11 mouse cellular contexts compared by ENCODE assay signal in genomic region chr3:73731677-73732076, GRCm38 (mm10). TPM values are rescaled to one million over a fixed set of nuclear protein-coding genes. Genes with fewer than 3 reads are reported as not detected.
DNase-seq lines count a peak whose midpoint lies in the region; ATAC-seq and TF ChIP-seq lines count a peak whose summit lies in the region.
"Had no signal": no experiment of that assay in that cellular context is flagged by ENCODE, and none has a peak within 500 bp of the region (broad histone marks: within the 10 kb centered on the region; RNA-seq: fewer than 3 reads in every experiment).

No protein-coding gene starts in this region.

- H3K36me3 ChIP-seq in forebrain, embryonic 11.5 days (ENCODE audit: control insufficient read depth, insufficient read depth, low read length), result no peaks in the 10 kb centered on the region
- no peaks in the 10 kb centered on the region for H3K36me3 ChIP-seq in forebrain, embryonic 12.5 days (replicated peaks)
- no peaks in the 10 kb centered on the region for H3K36me3 ChIP-seq in G1E (replicated peaks)

- H3K27me3 ChIP-seq in forebrain, embryonic 11.5 days (ENCODE audit: control insufficient read depth, insufficient read depth, low read length), result no peaks in the 10 kb centered on the region
- H3K27me3 ChIP-seq in forebrain, embryonic 12.5 days, result no peaks in the 10 kb centered on the region
- no peaks in the 10 kb centered on the region for H3K27me3 ChIP-seq in G1E (ENCODE audit: insufficient read depth, low read length)
- H3K27me3 ChIP-seq: CH12.LX had no signal

- H3K9ac ChIP-seq in forebrain, embryonic 11.5 days (ENCODE audit: low read length), result no peak overlapping the region
- no peak overlapping the region for H3K9ac ChIP-seq in forebrain, embryonic 12.5 days

- no peak overlapping the region for H3K4me2 ChIP-seq in forebrain, embryonic 11.5 days (ENCODE audit: low read depth, low read length, severe bottlenecking)
- no peak overlapping the region for H3K4me2 ChIP-seq in forebrain, embryonic 12.5 days

- intact Hi-C loops in left cerebral cortex, postnatal 25 days (cut with DNase I), result no loop called here
- intact Hi-C loops in left cerebral cortex, postnatal 36 days (cut with DNase I), result loop anchor here (5.0 kb wide), 1 partner anchor 1406 kb away; no protein-coding TSS in a partner anchor

- H3K4me1 ChIP-seq in forebrain, embryonic 11.5 days (replicated peaks; ENCODE audit: control insufficient read depth, insufficient read depth, low read length), result no peaks in the 10 kb centered on the region
- no peaks in the 10 kb centered on the region for H3K4me1 ChIP-seq in forebrain, embryonic 12.5 days
- no peaks in the 10 kb centered on the region for H3K4me1 ChIP-seq in G1E (ENCODE audit: insufficient read depth, low read depth, low read length)

- WGBS in forebrain, embryonic 11.5 days, result 59% methylated on average over 2 of the region's 2 CpGs
- WGBS in forebrain, embryonic 12.5 days, result 46% methylated on average over 2 of the region's 2 CpGs

- H3K4me3 ChIP-seq in forebrain, embryonic 11.5 days (ENCODE audit: low read depth, low read length), result no peak overlapping the region
- H3K4me3 ChIP-seq in forebrain, embryonic 12.5 days (replicated peaks), result no peak overlapping the region
- no peak overlapping the region for H3K4me3 ChIP-seq in G1E (ENCODE audit: low read depth, low read length)

- no peak for TF ChIP-seq CTCF in G1E (IDR thresholded peaks at IDR 0.05; ENCODE audit: low read depth, low read length)

- no peak for DNase-seq in forebrain, embryonic 11.5 days (ENCODE audit: low spot score)
- peak; percentile 16 to 60 for DNase-seq in left cerebral cortex, postnatal 25 days (ENCODE audit: low spot score in 2 of 2)
- DNase-seq in left cerebral cortex, postnatal 36 days (ENCODE audit: low spot score in 2 of 2), result no peak
- DNase-seq in G1E (ENCODE audit: low spot score), result no peak
- peak; percentile 40 for DNase-seq in embryo, embryonic 11.5 days (ENCODE audit: low read depth, low spot score)
- no peak for DNase-seq in urinary bladder, postnatal 25 days (ENCODE audit: low spot score)
- DNase-seq in thymus, adult 18-20 months, result no peak

- H3K27ac ChIP-seq in forebrain, embryonic 11.5 days (ENCODE audit: low read depth, low read length), result no peak overlapping the region
- H3K27ac ChIP-seq in forebrain, embryonic 12.5 days, result no peak overlapping the region

- no peaks in the 10 kb centered on the region for H3K9me3 ChIP-seq in forebrain, embryonic 11.5 days (ENCODE audit: control insufficient read depth, low read length)
- no peaks in the 10 kb centered on the region for H3K9me3 ChIP-seq in forebrain, embryonic 12.5 days
- H3K9me3 ChIP-seq in G1E (replicated peaks), result no peaks in the 10 kb centered on the region

- ATAC-seq in forebrain, embryonic 11.5 days (replicated peaks; ENCODE audit: low FRiP score), result 0 out of 2 replicates have a peak, but pooled peaks have one; percentile 36
- ATAC-seq in forebrain, embryonic 12.5 days (ENCODE audit: low FRiP score), result no peak
- ATAC-seq in G1E (ENCODE audit: extremely low read depth, insufficient number of reproducible peaks, low FRiP score, poor library complexity, severe bottlenecking), result 0 out of 2 replicates have a peak, but pooled peaks have one; percentile 8
- ATAC-seq: intestine, embryonic 16.5 days had no signal

RNA-seq across cellular contexts. Expression of gene Bche, which starts 23.5 kb away (rescaled TPM):
- 3.2 and 3.5 TPM in 2 replicates for polyA plus RNA-seq in forebrain, embryonic 11.5 days (2014; fragmentation: Nextera tagmentation; extraction: Ambion mirVana)
- polyA plus RNA-seq in forebrain, embryonic 12.5 days (2016; fragmentation: Nextera tagmentation; extraction: Ambion mirVana), result 2.1 and 2.3 TPM in 2 replicates
- total RNA-seq in left cerebral cortex, postnatal 25 days (2021), result 1 to 10 TPM; 2.0 to 3.1 TPM
- 1 to 10 TPM; 3.0 to 3.1 TPM for total RNA-seq in left cerebral cortex, postnatal 36 days (2021)
- total RNA-seq in G1E (2014; fragmentation: Nextera tagmentation) (not detected in 2 replicates), G1E (2017) (0.06 and 0.16 TPM in 2 replicates)
- polyA plus RNA-seq in G1E (2012), result not detected in 2 replicates
- total RNA-seq: CH12.LX; megakaryocyte progenitor cell, adult 5-6 weeks had no signal

Comparison
In these comparisons a context has a peak if more than half of its experiments do, and no peak if none do; other contexts are left out.
1. DNase-seq: peak in left cerebral cortex, postnatal 25 days (2 of 2) and embryo, embryonic 11.5 days (single experiment); none in forebrain, embryonic 11.5 days (single experiment), left cerebral cortex, postnatal 36 days (0 of 2), G1E (single experiment), urinary bladder, postnatal 25 days (single experiment) and thymus, adult 18-20 months (0 of 2).